Mouse (Mus musculus): ENCODE data around the gene Ppih.

Gene Ppih

DNA sequence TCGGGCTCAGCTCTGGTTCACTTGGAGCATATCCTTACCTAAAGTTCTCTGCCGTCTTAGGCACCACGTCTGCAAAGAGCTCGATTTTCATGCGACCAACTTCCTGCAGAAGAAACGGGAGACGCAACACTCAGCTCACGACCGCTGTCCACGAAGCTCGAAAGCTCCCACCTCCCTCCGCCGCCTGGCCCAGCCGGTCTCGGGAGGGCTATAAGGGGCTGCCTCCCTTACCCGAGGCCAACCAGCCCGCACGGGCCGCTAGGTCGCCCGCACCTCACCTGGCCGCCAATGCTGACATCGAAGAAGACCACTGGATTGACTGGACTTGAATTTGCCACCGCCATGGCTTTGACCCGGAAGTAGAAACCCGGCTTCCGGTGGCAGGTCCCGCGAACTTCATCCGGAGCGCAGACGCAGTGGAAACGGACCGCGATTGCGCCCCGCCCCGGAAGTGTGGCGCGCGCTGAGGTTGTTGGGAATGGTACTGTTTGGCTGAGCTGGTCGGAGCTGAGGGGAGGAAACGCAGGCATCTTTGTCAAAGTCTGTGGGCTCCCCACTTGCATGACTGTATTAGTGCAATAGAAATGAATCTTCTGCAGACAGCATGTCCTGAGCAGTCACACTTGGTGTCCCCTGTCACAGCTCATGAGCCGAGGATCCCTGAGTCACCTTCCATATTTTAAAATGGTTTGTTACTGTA lies at the start of gene Ppih:
TSS of gene Ppih (minus strand) at position 416 of the 700 bp plus-strand sequence.
- peak; percentile 97 to 98 for DNase-seq

- no peak for DNase-seq
Observed at GRCm38 (mm10) chr4:119369460-119369859, 49.1 kb upstream of the Ppih start.

DNA sequence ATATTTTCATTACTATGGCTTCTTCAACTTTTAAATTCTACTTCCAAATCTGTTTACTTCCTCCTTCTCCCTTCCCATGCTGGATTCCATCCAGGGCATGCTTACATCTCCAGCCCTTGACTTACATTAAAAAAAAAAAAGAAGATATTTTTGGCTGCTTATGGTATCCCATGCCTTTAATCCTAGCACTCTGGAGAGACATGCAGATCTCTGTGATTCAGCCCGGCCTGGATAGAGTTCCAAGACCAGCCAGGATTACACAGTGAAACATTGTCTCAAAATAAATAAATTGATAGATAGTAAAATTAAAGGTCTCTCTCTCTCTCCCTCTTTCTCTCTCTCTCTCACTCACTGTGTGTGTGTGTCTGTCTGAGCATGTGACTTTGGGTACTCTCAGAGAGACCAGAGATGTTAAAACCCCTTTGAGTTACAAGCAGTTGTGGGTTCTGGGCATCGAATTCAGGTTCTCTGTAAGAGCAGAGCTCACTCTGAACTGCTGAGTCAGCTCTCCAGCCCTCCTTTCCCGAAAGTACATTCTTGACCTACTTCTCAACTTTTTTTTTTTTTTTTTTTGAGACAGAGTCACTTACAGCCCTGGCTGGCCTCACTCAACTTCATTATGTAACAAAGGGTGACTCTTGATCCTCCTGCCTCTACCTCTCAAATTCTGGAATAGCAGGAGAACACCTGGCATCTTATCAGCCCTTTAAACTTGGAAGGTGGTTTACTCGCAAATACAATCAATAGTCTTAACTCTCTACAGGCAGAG lies 46.6 kb upstream of the Ppih start:
- no peak for DNase-seq

DNA sequence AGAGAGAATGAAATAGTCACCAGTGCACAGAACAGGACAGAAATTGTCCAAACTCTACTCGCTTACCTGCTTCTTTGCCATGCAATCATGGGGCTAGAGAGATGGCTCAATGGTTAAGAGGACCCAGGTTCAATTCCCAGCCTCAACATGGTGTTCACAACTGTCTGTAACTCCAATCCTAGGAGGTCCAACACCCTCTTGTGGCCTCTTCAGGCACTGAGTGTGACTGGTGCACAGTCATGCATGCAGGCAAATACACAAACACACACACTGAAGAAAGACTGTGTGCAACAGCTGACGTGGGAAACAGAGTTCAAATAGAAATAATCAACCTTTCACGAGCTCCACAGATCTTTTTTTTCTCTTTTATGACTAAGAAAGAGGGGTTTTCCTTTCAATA lies 41.9 kb upstream of the Ppih start:
- no peak for DNase-seq

DNA sequence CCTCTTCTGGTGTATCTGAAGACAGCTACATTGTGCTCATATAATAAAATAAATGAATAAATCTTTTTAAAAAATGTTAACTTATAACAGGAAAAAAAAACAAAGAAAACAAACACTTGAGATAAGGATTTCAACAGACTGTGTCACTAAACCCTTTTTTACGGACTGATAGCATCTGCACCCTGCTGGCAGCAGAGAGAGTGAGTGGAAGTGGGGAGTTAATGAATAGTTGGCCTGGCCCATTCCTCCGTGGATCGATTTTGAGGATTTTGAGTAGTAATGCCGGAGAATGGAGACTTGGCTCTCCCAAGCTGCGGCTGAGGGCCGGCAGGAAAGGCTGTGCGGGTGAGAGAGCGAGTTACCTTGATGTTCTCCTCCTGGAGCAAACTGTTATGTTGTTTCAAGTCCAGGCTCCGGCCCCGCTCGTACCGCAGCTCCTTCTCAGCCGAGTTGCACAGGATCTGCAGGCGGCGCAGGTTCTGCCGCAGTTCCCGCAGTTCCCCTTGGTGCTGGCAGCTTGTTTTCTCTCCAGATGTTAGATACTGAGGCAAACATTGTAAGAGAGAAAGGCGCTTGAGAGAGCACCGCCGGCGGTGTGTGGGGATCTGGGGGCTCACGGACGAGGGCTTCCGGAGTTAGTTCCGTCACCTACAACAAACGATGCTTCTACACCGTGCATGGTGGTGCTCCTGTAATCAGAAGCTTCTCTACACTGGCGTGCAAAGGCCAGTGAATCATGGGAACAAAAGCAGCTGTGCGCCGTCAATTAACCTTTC lies 39.0 kb upstream of the Ppih start:
- DNase-seq = peak; percentile 8 to 12

DNA sequence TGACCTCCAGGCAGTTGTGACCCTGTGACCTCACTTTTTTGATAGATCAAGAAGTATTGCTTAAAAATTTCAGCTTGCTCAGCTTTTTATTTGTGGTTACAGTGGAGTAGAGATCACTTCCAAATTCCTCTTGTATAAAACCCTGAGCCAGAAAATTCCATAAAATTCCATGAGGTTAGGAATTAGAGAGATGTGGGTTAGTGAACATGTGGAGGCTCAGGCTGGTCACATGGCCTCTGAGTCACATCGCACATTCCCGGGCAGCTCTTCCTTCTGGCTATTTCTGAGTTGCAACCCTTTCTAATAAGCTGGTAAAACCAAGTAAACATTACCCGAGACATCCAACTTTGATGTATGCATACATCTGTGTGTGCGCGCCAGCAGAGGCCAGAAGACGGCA lies 25.2 kb upstream of the Ppih start:
- no peak for DNase-seq

DNA sequence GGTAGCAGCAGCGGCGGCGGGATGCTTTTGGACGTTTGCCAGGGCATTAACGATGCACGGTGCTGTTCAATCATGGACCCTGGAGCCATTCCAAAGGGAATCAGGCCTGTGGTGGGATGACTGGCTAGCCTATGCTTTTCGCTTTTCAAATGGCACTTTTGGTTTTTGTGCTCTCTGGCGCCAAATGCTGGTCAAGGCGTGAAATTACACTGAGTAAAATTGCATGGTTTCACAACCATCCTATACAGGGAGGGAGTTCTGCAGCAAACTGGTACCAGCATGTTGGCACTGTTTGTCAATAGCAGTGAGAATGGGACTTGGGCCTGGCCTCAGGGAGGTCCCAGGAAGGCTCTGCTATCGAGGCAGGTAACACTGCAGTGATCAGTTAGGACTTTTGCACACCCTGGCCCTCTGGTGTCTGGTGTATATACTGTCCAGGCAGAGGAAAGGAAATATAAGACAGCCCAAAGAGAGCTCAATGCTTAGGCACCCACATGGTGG lies 18.6 kb upstream of the Ppih start:
- DNase-seq = peak; percentile 63 to 69

DNA sequence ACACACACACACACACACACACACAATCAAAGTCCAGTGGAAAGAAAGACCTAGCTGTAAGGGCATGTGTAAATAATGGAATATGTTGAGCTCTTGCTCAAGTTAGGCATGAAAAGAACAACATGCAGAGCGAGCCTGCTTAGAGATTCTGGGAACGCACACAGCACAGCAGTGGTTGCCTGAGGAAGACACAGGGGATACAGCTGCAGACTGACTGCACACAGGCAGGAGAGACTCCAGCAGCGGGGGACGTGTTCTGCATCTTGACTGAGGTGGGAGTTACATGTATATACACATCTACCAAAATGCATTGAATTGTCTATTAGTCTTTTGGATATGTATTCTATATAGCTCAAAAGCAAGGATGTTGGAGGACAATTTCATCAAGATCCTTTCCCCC lies 18.1 kb upstream of the Ppih start:
- DNase-seq = peak in 1 of 2 experiments; percentile 6

DNA sequence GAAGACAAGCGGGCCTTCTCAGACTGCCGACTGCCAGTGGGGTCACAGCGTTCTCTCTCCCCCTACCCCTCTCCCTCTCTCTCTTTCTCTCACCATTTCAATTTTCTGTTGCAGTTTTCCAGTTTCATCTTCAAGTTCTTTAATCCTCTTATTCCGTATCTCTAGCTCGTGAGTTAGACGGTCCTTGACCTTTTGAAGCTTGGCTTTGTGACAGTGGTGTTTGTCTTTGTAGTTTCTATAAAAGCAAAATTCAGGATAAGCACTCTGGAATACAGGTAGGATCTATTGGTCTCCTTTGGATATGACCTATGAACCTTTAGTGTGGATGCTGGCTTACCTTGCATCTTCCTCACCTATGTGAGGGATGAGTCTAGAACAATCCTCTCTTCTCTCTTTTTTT lies 13.1 kb upstream of the Ppih start:
- no peak for DNase-seq

GRCm38 (mm10) chr4:119320896-119321550 lies 677 bp upstream of the Ppih start:
- peak; percentile 25 to 26 for DNase-seq

DNA sequence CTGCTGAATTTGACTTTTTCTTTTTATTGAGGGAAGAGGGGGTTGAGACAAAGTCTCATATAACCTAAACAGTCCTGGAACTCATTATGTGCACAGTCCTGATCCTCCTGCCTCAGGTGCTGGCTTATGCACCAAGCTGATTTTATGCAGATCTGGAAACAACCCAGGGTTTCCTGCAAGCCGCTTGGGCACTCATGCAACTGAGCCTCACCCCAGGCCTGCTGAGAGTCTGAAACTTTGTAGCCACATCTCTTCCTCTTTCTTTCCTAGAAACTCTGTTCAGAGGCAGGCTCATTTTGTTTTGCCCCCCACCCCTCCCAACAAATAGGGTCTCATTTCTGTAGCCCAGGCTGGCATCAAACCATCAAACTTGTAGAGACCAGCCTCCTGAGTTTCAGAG lies 6.6 kb downstream of the Ppih start:
- DNase-seq = no peak

DNA sequence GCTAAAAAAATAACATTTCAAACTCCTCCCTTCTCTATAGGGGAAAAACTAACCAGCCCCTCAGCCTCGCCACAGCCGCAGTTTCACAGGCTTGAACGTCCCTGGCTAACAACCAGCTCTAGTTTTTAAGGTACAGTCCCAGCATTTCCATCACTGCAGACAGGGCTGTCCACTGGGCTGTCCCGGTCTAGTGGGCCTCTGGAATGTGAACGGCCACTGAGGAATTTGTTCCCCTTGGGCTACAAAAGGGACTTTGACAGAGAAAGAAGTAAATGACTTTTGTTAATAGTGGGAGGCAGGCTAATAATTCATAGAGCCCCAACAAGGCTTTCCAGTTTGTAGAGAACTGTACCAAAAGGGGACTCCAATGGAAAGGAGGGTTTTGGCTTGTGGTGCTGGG lies 14.9 kb downstream of the Ppih start:
- DNase-seq = no peak

DNA sequence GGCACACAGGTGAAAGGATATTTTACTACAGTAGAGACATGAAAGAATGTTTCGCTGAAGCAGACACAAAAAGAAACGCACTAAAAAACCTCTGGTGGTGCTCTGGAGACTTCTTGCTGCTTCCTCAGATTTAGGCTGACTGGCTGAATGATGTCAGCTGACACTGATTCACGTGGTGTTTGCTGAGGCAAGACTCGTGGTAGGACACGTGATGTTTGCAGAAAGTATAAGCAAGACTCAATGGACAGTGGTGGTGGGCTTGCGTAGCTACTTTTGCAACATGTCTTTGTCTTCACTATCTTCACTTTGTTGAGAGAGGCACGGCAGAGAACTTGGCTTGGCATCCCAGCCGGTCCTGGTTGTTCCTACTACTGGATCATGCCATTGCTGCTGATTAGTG lies 17.1 kb downstream of the Ppih start:
- no peak for DNase-seq

- DNase-seq = no peak
Observed at GRCm38 (mm10) chr4:119301777-119302176, 18.6 kb downstream of the Ppih start.

- DNase-seq = no peak
Observed at GRCm38 (mm10) chr4:119300761-119301160, 19.6 kb downstream of the Ppih start.

GRCm38 (mm10) chr4:119297361-119297760 lies 23.0 kb downstream of the Ppih start:
- DNase-seq = no peak

DNA sequence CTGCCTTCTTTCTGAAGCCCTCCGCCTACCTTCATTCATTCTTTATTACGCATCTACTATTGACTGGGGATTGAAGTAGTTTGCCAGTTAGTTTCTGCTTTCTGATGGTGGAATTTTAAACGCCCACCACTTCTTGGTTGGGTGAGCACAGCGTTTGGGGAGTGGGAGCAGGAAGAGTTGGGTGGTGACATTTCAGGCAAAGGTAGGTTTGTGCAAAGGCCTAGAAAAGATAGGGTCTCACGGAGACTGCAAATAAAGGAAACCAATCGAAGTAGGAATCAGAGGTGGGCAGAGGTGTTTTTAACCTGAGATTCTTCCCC lies 25.3 kb downstream of the Ppih start:
- DNase-seq = peak; percentile 10 to 16

DNA sequence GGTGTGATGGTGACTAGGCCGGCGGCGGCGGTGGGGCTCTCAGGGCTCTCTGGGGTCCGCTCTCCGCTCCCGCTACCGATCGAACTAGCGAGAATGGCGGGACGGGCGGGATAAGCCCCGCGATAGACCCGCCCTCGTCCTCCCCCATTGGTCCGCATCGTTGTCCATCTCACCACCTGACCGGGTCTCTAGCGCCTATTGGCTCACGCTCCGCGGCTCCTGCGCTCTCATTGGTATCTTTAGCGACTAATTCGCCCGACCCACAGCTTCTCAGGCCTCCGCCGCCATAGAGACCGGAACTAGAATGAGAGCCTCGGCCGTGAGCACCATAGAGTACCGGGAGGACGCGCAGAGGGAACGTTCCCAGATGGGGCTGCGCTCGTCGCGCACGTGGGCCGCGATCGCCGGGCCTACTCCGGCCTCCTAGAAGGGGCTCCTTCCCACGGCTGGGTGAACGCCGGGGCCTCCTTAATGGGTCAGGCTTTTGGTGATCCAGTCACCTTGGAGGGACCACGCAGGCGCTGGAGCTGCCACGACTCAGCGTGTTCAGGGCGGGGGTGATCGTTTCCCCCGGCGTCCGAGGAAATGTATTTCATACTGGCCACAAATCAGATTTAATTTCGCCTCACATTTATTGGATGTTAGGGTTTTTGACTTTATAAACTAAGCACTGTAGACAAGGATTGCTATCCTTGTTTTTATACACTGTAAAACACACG lies 25.8 kb downstream of the Ppih start, which contains the start of gene Ybx1:
TSS of gene Ybx1 (minus strand) at position 190 of the 719 bp plus-strand sequence.
- peak; percentile 100 for DNase-seq

GRCm38 (mm10) chr4:119293574-119294258 lies 26.6 kb downstream of the Ppih start:
- peak in 1 of 2 experiments; percentile 34 for DNase-seq

GRCm38 (mm10) chr4:119292771-119293573 lies 27.4 kb downstream of the Ppih start:
- peak; percentile 37 to 52 for DNase-seq

- DNase-seq = no peak
Observed at GRCm38 (mm10) chr4:119291921-119292320, 28.4 kb downstream of the Ppih start.

Measured in cerebellum, postnatal 25 days (tissue).